Mouse (Mus musculus): ENCODE data around the gene Spem1.
A peak's percentile ranks its signal among the peaks of the same experiment; 100 is the strongest.
"Not testable (repeated sequence)": the region's sequence is repeated elsewhere in the genome, so short reads cannot be mapped to it uniquely, and the experiment has no call there.

The Spem1 gene

GRCm38 (mm10) chr11:69822080-69822479 is at the start of gene Spem1:
TSS of gene Spem1 (minus strand) at chr11:69822180.
- no peak for DNase-seq (ENCODE audit: inconsistent age in 2 of 2, low spot score in 1 of 2)

- no peak for DNase-seq (ENCODE audit: inconsistent age in 2 of 2, low spot score in 1 of 2)
These were observed 48.5 kb upstream of the Spem1 start for GRCm38 (mm10) chr11:69870289-69871069.

- no peak for DNase-seq (ENCODE audit: inconsistent age in 2 of 2, low spot score in 1 of 2)
These were observed 45.4 kb upstream of the Spem1 start for GRCm38 (mm10) chr11:69867335-69867734.

- DNase-seq (ENCODE audit: inconsistent age in 2 of 2, low spot score in 1 of 2) = no peak
These were observed 43.6 kb upstream of the Spem1 start for GRCm38 (mm10) chr11:69865561-69865960.

- no peak for DNase-seq (ENCODE audit: inconsistent age in 2 of 2, low spot score in 1 of 2)
These were observed 42.3 kb upstream of the Spem1 start for GRCm38 (mm10) chr11:69864138-69864860.

GRCm38 (mm10) chr11:69863729-69864128 is 41.7 kb upstream of the Spem1 start:
- DNase-seq (ENCODE audit: inconsistent age in 2 of 2, low spot score in 1 of 2) = not testable (repeated sequence)

GRCm38 (mm10) chr11:69858113-69858998 is 36.4 kb upstream of the Spem1 start, which contains the start of gene Tnk1:
TSS of gene Tnk1 (minus strand) at chr11:69858730.
- no peak for DNase-seq (ENCODE audit: inconsistent age in 2 of 2, low spot score in 1 of 2)

GRCm38 (mm10) chr11:69855347-69855746 is 33.4 kb upstream of the Spem1 start:
- peak; percentile 55 to 76 for DNase-seq (ENCODE audit: inconsistent age in 2 of 2, low spot score in 1 of 2)

- DNase-seq (ENCODE audit: inconsistent age in 2 of 2, low spot score in 1 of 2) = no peak
These were observed 32.7 kb upstream of the Spem1 start for GRCm38 (mm10) chr11:69854680-69855079.

- DNase-seq (ENCODE audit: inconsistent age in 2 of 2, low spot score in 1 of 2) = peak in 1 of 2 experiments; percentile 58
These were observed 32.0 kb upstream of the Spem1 start for GRCm38 (mm10) chr11:69853994-69854393.

GRCm38 (mm10) chr11:69850754-69851153 is 28.8 kb upstream of the Spem1 start:
- DNase-seq (ENCODE audit: inconsistent age in 2 of 2, low spot score in 1 of 2) = peak in 1 of 2 experiments; percentile 21

GRCm38 (mm10) chr11:69849884-69850283 is 27.9 kb upstream of the Spem1 start:
- peak in 1 of 2 experiments; percentile 71 for DNase-seq (ENCODE audit: inconsistent age in 2 of 2, low spot score in 1 of 2)

GRCm38 (mm10) chr11:69849128-69849527 is 27.1 kb upstream of the Spem1 start:
- peak in 1 of 2 experiments; percentile 28 for DNase-seq (ENCODE audit: inconsistent age in 2 of 2, low spot score in 1 of 2)

GRCm38 (mm10) chr11:69848021-69848420 is 26.0 kb upstream of the Spem1 start:
- no peak for DNase-seq (ENCODE audit: inconsistent age in 2 of 2, low spot score in 1 of 2)

GRCm38 (mm10) chr11:69846738-69847688 is 25.0 kb upstream of the Spem1 start:
- peak in 1 of 2 experiments; percentile 79 for DNase-seq (ENCODE audit: inconsistent age in 2 of 2, low spot score in 1 of 2)

- DNase-seq (ENCODE audit: inconsistent age in 2 of 2, low spot score in 1 of 2) = peak; percentile 94 to 98
These were observed 24.3 kb upstream of the Spem1 start, which contains the start of gene Plscr3 for GRCm38 (mm10) chr11:69846198-69846680. TSS of gene Plscr3 (plus strand) at chr11:69846376.

- no peak for DNase-seq (ENCODE audit: inconsistent age in 2 of 2, low spot score in 1 of 2)
These were observed 16.7 kb upstream of the Spem1 start for GRCm38 (mm10) chr11:69838714-69839104.

- DNase-seq (ENCODE audit: inconsistent age in 2 of 2, low spot score in 1 of 2) = peak; percentile 97 to 99
These were observed 16.2 kb upstream of the Spem1 start, which contains the start of gene Tmem256 for GRCm38 (mm10) chr11:69837952-69838713. TSS of gene Tmem256 (plus strand) at chr11:69838514.

- no peak for DNase-seq (ENCODE audit: inconsistent age in 2 of 2, low spot score in 1 of 2)
These were observed 15.6 kb upstream of the Spem1 start, which contains the start of gene Nlgn2 for GRCm38 (mm10) chr11:69837604-69837951. TSS of gene Nlgn2 (minus strand) at chr11:69837784.

Data from adrenal gland, adult (tissue).